Mouse (Mus musculus) heart, embryonic 15.5 days (tissue): ENCODE results near the gene Cdc42bpg. TPM values are rescaled to one million over a fixed set of nuclear protein-coding genes. Genes with fewer than 3 reads are reported as not detected.
A peak's percentile ranks its signal among the peaks of the same experiment; 100 is the strongest.
"Not testable (repeated sequence)": the region's sequence is repeated elsewhere in the genome, so short reads cannot be mapped to it uniquely, and the experiment has no call there.

ENCODE experiments used
- ATAC-seq: fragments of 200-750 bp; cut with Nextera tagmentation; replicated peaks from 2 replicates; pipeline ENCODE4 v1.8.0; 2017; ENCODE audit warnings: low read depth, moderate TSS enrichment; ENCODE audit not compliant: insufficient number of reproducible peaks, insufficient read depth, low FRiP score
- H3K27ac ChIP-seq: fragments of 300-500 bp; sonication (generic); 2 replicates; pipeline ENCODE4 v1.5.1; 2015; ENCODE audit warnings: mild to moderate bottlenecking, inconsistent platforms
- H3K27me3 ChIP-seq: fragments of 300-500 bp; sonication (generic); 2 replicates; pipeline ENCODE4 v1.6.1; 2015; ENCODE audit warnings: inconsistent platforms
- H3K36me3 ChIP-seq: fragments of 300-500 bp; sonication (generic); 2 replicates; pipeline ENCODE4 v1.6.1; 2015; ENCODE audit warnings: mild to moderate bottlenecking, inconsistent platforms
- H3K4me1 ChIP-seq: fragments of 300-500 bp; sonication (generic); replicated peaks from 2 replicates; pipeline ENCODE4 v1.6.1; 2015; ENCODE audit warnings: inconsistent platforms
- H3K4me2 ChIP-seq: fragments of 300-500 bp; sonication (generic); 2 replicates; pipeline ENCODE4 v1.6.1; 2015; ENCODE audit warnings: inconsistent platforms, mild to moderate bottlenecking, moderate library complexity
- H3K4me3 ChIP-seq: fragments of 300-500 bp; sonication (generic); 2 replicates; pipeline ENCODE4 v1.5.1; 2015; ENCODE audit warnings: mild to moderate bottlenecking, inconsistent platforms
- H3K9ac ChIP-seq: fragments of 300-500 bp; sonication (generic); 2 replicates; pipeline ENCODE4 v1.6.1; 2015; ENCODE audit warnings: mild to moderate bottlenecking, inconsistent platforms
- H3K9me3 ChIP-seq: fragments of 300-500 bp; sonication (generic); replicated peaks from 2 replicates; pipeline ENCODE4 v1.6.1; 2016; ENCODE audit warnings: inconsistent platforms
- WGBS: fragments of 180-500 bp; shearing (Covaris S2); methylation state at CpG from one replicate; pipeline ENCODE4 v1.1.7; 2015; ENCODE audit warnings: mixed read lengths; 5-methylcytosine and 5-hydroxymethylcytosine counted together
- polyA plus RNA-seq: library from polyadenylated mRNA; unstranded; fragments of >200 nt; fragmentation: Nextera tagmentation; extraction: Ambion mirVana; gene quantifications from 2 replicates; pipeline ENCODE4 v1.2.1, GENCODE M21; 2015

The Cdc42bpg gene
- polyA plus RNA-seq, 1 experiment from 2014 or later: 0.30 TPM

GRCm38 (mm10) chr19:6286434-6287401 lies 19.5 kb upstream of the Cdc42bpg start:
- Histone ChIP-seq H3K4me1 (peaks cover 62% of the 10 kb centered on the region), H3K27me3 (no peaks in the 10 kb centered on the region), H3K4me2 (peak overlapping the region; percentile 17; the same call in 1 of the 2 replicates), H3K4me3 (no peak overlapping the region), H3K27ac (peak overlapping the region; percentile 74), H3K36me3 (peaks cover 25% of the 10 kb centered on the region), H3K9ac (0 out of 2 replicates have a peak overlapping the region, but pooled peaks have one; percentile 5), H3K9me3 (no peaks in the 10 kb centered on the region)
- 69% methylated on average over 19 of the region's 19 CpGs for WGBS
- ATAC-seq: no peak

- peaks cover 62% of the 10 kb centered on the region for H3K4me1 ChIP-seq
- H3K4me2 ChIP-seq: no peak overlapping the region
- 65% methylated on average over 13 of the region's 13 CpGs for WGBS
- no peak overlapping the region for H3K4me3 ChIP-seq
- ATAC-seq: no peak
- H3K9ac ChIP-seq: 0 out of 2 replicates have a peak overlapping the region, but pooled peaks have one; percentile 9
- H3K27ac ChIP-seq: peak overlapping the region; percentile 74
- H3K27me3 ChIP-seq: no peaks in the 10 kb centered on the region
- peaks cover 10% of the 10 kb centered on the region; the same call in 1 of the 2 replicates for H3K36me3 ChIP-seq
- H3K9me3 ChIP-seq: no peaks in the 10 kb centered on the region
Measured at GRCm38 (mm10) chr19:6288236-6288894, 17.9 kb upstream of the Cdc42bpg start.

GRCm38 (mm10) chr19:6289696-6290238 lies 16.5 kb upstream of the Cdc42bpg start:
- Histone ChIP-seq H3K27me3 (no peaks in the 10 kb centered on the region), H3K4me2 (no peak overlapping the region), H3K36me3 (peaks cover 10% of the 10 kb centered on the region; the same call in 1 of the 2 replicates), H3K9ac (no peak overlapping the region), H3K4me3 (no peak overlapping the region), H3K9me3 (no peaks in the 10 kb centered on the region), H3K27ac (no peak overlapping the region), H3K4me1 (peaks cover 48% of the 10 kb centered on the region)
- WGBS: 87% methylated on average over 14 of the region's 14 CpGs
- no peak for ATAC-seq

GRCm38 (mm10) chr19:6290720-6291116 lies 15.5 kb upstream of the Cdc42bpg start:
- not testable (repeated sequence) for H3K27me3 ChIP-seq, H3K4me2 ChIP-seq, H3K9ac ChIP-seq, ATAC-seq, H3K9me3 ChIP-seq, H3K4me3 ChIP-seq
- 87% methylated on average over 6 of the region's 6 CpGs for WGBS
- peak overlapping the region; percentile 50; the same call in 1 of the 2 replicates for H3K27ac ChIP-seq
- H3K4me1 ChIP-seq: peaks cover 38% of the 10 kb centered on the region
- peaks cover 19% of the 10 kb centered on the region for H3K36me3 ChIP-seq

GRCm38 (mm10) chr19:6291117-6291781 lies 15.0 kb upstream of the Cdc42bpg start:
- Histone ChIP-seq H3K27ac (peak overlapping the region; percentile 50), H3K4me2 (no peak overlapping the region), H3K4me1 (peaks cover 33% of the 10 kb centered on the region), H3K36me3 (peaks cover 24% of the 10 kb centered on the region), H3K9me3 (no peaks in the 10 kb centered on the region), H3K27me3 (no peaks in the 10 kb centered on the region), H3K9ac (no peak overlapping the region), H3K4me3 (no peak overlapping the region)
- peak; percentile 20; the same call in 1 of the 2 replicates for ATAC-seq
- 56% methylated on average over 10 of the region's 10 CpGs for WGBS

GRCm38 (mm10) chr19:6292262-6292661 lies 14.0 kb upstream of the Cdc42bpg start:
- Histone ChIP-seq H3K4me1 (peaks cover 23% of the 10 kb centered on the region), H3K4me2 (no peak overlapping the region), H3K36me3 (peaks cover 33% of the 10 kb centered on the region), H3K9ac (no peak overlapping the region), H3K4me3 (no peak overlapping the region), H3K27ac (no peak overlapping the region), H3K9me3 (no peaks in the 10 kb centered on the region), H3K27me3 (no peaks in the 10 kb centered on the region)
- ATAC-seq: no peak
- 83% methylated on average over 5 of the region's 5 CpGs for WGBS

- Histone ChIP-seq H3K9ac (no peak overlapping the region), H3K27ac (no peak overlapping the region), H3K4me2 (no peak overlapping the region), H3K4me3 (no peak overlapping the region), H3K4me1 (peaks cover 12% of the 10 kb centered on the region), H3K36me3 (peaks cover 51% of the 10 kb centered on the region), H3K27me3 (no peaks in the 10 kb centered on the region), H3K9me3 (no peaks in the 10 kb centered on the region)
- ATAC-seq: no peak
- WGBS: 88% methylated on average over 17 of the region's 17 CpGs
Measured at GRCm38 (mm10) chr19:6294301-6294700, 12.0 kb upstream of the Cdc42bpg start.

GRCm38 (mm10) chr19:6296551-6297210 lies 9.6 kb upstream of the Cdc42bpg start:
- H3K36me3 ChIP-seq: peaks cover 46% of the 10 kb centered on the region
- no peak overlapping the region for H3K4me3 ChIP-seq
- no peak for ATAC-seq
- no peaks in the 10 kb centered on the region for H3K9me3 ChIP-seq
- WGBS: 78% methylated on average over 5 of the region's 5 CpGs
- peaks cover 16% of the 10 kb centered on the region for H3K4me1 ChIP-seq
- H3K4me2 ChIP-seq: no peak overlapping the region
- no peak overlapping the region for H3K27ac ChIP-seq
- H3K27me3 ChIP-seq: no peaks in the 10 kb centered on the region
- no peak overlapping the region for H3K9ac ChIP-seq

- WGBS: 73% methylated on average over 9 of the region's 9 CpGs
- ATAC-seq: no peak
- no peaks in the 10 kb centered on the region for H3K27me3 ChIP-seq
- no peak overlapping the region for H3K9ac ChIP-seq
- H3K9me3 ChIP-seq: no peaks in the 10 kb centered on the region
- H3K36me3 ChIP-seq: peaks cover 46% of the 10 kb centered on the region
- H3K4me2 ChIP-seq: no peak overlapping the region
- H3K4me1 ChIP-seq: peaks cover 16% of the 10 kb centered on the region
- no peak overlapping the region for H3K4me3 ChIP-seq
- no peak overlapping the region; the same call in 1 of the 2 replicates for H3K27ac ChIP-seq
Measured at GRCm38 (mm10) chr19:6297641-6298040, 8.6 kb upstream of the Cdc42bpg start.

GRCm38 (mm10) chr19:6299003-6299402 lies 7.3 kb upstream of the Cdc42bpg start:
- ATAC-seq: no peak
- WGBS: 67% methylated on average over 4 of the region's 4 CpGs
- Histone ChIP-seq H3K4me1 (peaks cover 20% of the 10 kb centered on the region), H3K9me3 (no peaks in the 10 kb centered on the region), H3K27me3 (no peaks in the 10 kb centered on the region), H3K9ac (no peak overlapping the region), H3K4me3 (no peak overlapping the region), H3K27ac (peak overlapping the region; percentile 65), H3K4me2 (no peak overlapping the region), H3K36me3 (peaks cover 46% of the 10 kb centered on the region)
